Mouse (Mus musculus): ENCODE measurements around the gene Ikzf4. TPM values are rescaled to one million over a fixed set of nuclear protein-coding genes. Genes with fewer than 3 reads are reported as not detected.

The Ikzf4 gene
- polyA plus RNA-seq (2015; fragmentation: Nextera tagmentation; extraction: Ambion mirVana): 2.3 and 2.9 TPM in 2 replicates

DNA sequence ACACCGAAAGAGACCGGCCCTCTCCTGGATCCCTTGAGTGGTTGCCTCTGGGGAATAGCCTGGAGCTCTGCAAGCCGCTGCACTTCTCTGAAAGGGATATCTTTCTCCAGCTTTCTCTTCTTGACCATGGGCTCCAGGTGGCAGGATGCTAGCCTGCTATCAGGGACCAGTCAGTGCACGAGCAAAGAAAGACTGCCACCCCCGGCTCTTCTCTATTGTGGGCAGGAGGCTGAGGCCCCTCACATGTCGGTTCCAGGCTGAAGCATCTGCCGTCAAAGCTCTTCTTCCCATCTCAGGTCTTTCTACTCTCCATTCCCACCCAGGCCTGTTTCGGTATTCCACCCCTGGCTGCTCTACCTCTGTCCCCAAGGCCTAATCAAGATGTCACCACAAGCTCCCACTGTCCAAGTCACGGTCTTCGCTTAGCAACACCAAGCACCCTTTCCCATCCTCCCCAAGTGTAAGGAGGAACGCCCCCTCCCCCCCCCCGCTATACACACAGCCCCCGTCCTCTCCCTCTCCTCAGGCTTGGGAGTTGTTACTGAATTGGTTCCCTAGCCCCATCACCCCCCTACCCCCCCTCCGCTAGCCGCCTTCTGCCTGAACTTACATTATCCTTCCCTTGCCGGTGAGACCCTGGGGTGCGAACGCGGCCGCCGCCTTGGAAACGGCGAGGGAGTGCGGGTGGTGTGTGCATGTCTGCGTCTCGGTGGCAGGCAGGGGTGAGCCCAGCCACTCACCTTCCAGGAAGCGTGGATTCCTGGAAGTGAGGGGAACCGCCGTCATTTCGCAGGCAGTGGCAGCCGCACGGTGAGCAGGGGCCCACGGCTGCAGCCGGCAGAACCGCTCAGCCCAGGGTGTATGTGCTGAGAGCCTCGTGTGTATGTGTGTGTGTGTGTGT is at the start of gene Ikzf4:
TSS of gene Ikzf4 (minus strand) at position 881 of the 901 bp plus-strand sequence.

DNA sequence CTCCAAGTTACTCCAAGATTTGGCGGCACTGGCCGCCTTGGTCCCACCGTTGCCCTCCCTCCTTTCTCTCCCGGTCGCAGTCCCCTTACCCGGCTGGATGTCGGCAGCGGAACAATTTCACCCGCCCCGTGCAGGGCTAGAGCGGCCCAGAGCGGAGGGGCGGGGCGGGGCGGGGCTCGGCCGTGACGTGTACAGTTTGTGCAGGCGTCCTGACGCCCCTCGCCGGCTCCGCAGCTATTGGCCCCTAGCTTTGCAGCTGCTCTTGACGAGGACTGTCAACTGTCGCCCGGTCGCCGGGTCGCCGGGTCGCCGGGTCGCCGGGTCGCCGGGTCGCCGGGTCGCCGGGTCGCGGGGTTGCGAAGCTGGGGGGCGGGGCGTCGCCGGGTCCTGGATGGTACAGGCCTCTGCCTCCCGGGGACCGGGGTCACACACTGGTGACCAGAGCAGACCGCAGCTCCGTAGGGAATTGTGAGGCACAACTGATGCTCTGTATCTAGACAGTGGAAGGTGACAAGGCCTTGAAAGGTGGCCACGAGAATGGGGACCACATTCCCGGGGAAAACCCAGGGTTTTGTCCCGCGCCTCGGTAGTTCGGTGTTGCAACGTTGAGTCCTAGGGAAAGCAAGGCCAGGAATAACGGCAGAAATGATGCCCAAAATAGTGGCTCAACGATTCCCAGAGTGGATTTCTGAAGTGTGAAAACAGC is 28.1 kb upstream of the Ikzf4 start, which contains the start of gene Suox:
TSS of gene Suox (minus strand) at position 311 of the 706 bp plus-strand sequence.

DNA sequence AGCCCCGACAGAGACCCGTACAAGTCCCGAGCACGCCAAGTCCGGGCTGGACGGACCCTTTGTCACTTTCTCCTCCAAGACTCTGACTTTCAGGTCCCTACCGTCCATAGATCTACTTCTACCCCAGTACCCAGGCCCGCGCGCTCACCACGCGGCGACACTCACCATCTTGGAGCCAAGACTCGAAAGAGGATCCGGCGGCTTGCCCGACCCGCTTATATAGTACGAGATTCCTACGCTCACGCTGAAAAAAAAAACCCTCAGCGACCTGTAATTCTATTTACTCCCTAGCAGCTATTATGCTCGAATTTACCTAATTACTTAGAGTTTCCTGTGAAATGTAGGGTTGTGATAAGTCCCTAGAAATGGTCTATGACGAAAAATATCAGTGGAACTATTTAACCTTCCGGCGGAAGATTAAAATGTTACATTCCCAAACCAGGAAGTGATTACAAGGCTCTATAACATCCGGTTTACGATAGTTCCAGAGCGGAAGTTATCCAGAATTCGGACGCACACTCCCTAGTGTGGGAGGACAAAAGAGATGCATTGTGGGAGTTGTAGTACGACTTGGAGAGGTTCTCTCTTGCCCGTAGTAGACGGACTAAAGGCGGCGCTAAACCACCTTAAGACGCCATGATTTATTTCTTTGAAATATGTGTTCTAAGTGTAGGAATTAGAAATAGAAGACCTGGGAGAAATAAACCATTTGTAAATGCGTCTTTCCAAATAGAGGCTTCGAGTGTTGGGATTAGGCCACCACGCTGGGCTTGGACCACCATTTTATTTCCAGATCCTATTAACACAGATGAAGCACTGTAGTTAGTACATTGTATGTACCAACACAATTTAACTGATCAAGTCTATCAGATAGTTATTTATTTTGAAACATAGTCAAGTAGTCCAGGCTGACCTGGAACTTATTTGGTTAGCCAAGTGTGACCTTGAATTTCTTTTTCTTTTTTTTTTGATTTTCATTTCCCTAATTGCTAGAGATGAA is 19.2 kb downstream of the Ikzf4 start, which contains the start of gene Rps26:
TSS of gene Rps26 (minus strand) at position 437 of the 1,000 bp plus-strand sequence.

DNA sequence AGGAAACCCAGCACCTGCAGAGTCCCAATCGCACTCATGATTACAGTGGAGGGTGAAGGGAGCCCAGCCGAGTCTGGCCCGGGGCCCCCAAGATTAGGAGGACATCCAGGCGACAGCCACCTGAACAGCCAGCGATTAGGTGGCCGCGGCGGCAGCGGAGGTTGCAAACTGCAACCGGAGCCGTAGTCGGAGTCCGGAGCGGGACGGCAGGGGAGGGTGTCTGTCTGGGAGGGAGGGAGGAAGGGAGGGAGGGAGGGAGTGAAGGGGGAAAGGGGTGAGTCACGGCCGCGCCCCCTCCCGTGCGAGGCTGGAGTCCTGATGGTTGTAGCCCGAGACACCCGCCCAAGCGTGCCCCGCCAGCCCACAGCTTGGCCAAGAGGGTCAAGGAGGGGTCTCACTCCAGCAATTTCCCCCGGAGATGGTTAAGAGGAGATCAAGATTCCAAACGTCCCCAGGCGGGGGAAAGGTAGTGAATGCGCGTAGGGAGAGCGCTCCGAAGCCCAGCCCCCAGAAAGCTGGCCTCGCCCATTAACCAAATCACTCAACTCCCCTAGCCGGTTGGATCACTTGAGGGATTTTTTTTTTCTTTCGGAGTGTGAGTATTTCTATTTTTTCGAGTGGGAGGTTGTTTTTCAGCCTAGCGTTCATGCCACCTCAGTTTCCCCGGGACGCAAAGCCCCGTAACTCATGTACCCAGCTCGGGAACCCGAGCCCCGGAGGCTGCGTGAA is 56.2 kb downstream of the Ikzf4 start, which contains the start of gene Erbb3:
TSS of gene Erbb3 (minus strand) at position 189 of the 729 bp plus-strand sequence.

Small RNAs within 50 kb of the gene (microRNA-seq; reads per million reads assigned to microRNA genes)
- gene Mir6917 (ENCODE audit: borderline replicate concordance, insufficient number of aligned reads): not detected

Other genes with a start within 250 kb of the Ikzf4 start
- 1.5 and 1.7 TPM in 2 replicates for gene Slc39a5, start 244.8 kb downstream of the Ikzf4 start, polyA plus RNA-seq (2015; fragmentation: Nextera tagmentation; extraction: Ambion mirVana)
- gene Nabp2, start 234.5 kb downstream of the Ikzf4 start, polyA plus RNA-seq (2015; fragmentation: Nextera tagmentation; extraction: Ambion mirVana): 66.1 and 77.6 TPM in 2 replicates
- 28.0 and 29.6 TPM in 2 replicates for gene Rnf41, start 234.3 kb downstream of the Ikzf4 start, polyA plus RNA-seq (2015; fragmentation: Nextera tagmentation; extraction: Ambion mirVana)
- gene Smarcc2, start 186.7 kb downstream of the Ikzf4 start, polyA plus RNA-seq (2015; fragmentation: Nextera tagmentation; extraction: Ambion mirVana): 49.6 and 55.3 TPM in 2 replicates
- 1,391 and 2,048 TPM in 2 replicates for gene Myl6, start 151.8 kb downstream of the Ikzf4 start, polyA plus RNA-seq (2015; fragmentation: Nextera tagmentation; extraction: Ambion mirVana)
- 1.8 and 4.1 TPM in 2 replicates for gene Myl6b, start 147.3 kb downstream of the Ikzf4 start, polyA plus RNA-seq (2015; fragmentation: Nextera tagmentation; extraction: Ambion mirVana)
- 18.3 and 25.7 TPM in 2 replicates for gene Esyt1, start 120.1 kb downstream of the Ikzf4 start, polyA plus RNA-seq (2015; fragmentation: Nextera tagmentation; extraction: Ambion mirVana)
- 10.9 and 12.5 TPM in 2 replicates for gene Zc3h10, start 98.2 kb downstream of the Ikzf4 start, polyA plus RNA-seq (2015; fragmentation: Nextera tagmentation; extraction: Ambion mirVana)
- 3,668 and 6,742 TPM in 2 replicates for gene Rpl41, start 96.7 kb downstream of the Ikzf4 start, polyA plus RNA-seq (2015; fragmentation: Nextera tagmentation; extraction: Ambion mirVana)
- 61.0 and 89.3 TPM in 2 replicates for gene Pa2g4, start 80.0 kb downstream of the Ikzf4 start, polyA plus RNA-seq (2015; fragmentation: Nextera tagmentation; extraction: Ambion mirVana)
- 2.7 and 4.1 TPM in 2 replicates for gene Erbb3, start 56.3 kb downstream of the Ikzf4 start, polyA plus RNA-seq (2015; fragmentation: Nextera tagmentation; extraction: Ambion mirVana)
- gene Rps26, start 19.2 kb downstream of the Ikzf4 start, polyA plus RNA-seq (2015; fragmentation: Nextera tagmentation; extraction: Ambion mirVana): 691 and 706 TPM in 2 replicates
- 13.4 and 18.0 TPM in 2 replicates for gene Suox, start 28.1 kb upstream of the Ikzf4 start, polyA plus RNA-seq (2015; fragmentation: Nextera tagmentation; extraction: Ambion mirVana)
- 71.5 and 84.4 TPM in 2 replicates for gene Rab5b, start 50.3 kb upstream of the Ikzf4 start, polyA plus RNA-seq (2015; fragmentation: Nextera tagmentation; extraction: Ambion mirVana)
- 1.2 and 1.6 TPM in 2 replicates for gene Pmel, start 58.2 kb upstream of the Ikzf4 start, polyA plus RNA-seq (2015; fragmentation: Nextera tagmentation; extraction: Ambion mirVana)
- 25.1 and 41.0 TPM in 2 replicates for gene Cdk2, start 59.0 kb upstream of the Ikzf4 start, polyA plus RNA-seq (2015; fragmentation: Nextera tagmentation; extraction: Ambion mirVana)
- 5.6 and 7.5 TPM in 2 replicates for gene Dgka, start 98.9 kb upstream of the Ikzf4 start, polyA plus RNA-seq (2015; fragmentation: Nextera tagmentation; extraction: Ambion mirVana)
- gene Pym1, start 101.9 kb upstream of the Ikzf4 start, polyA plus RNA-seq (2015; fragmentation: Nextera tagmentation; extraction: Ambion mirVana): 27.0 and 29.1 TPM in 2 replicates
- 3.0 and 8.9 TPM in 2 replicates for gene Mmp19, start 144.9 kb upstream of the Ikzf4 start, polyA plus RNA-seq (2015; fragmentation: Nextera tagmentation; extraction: Ambion mirVana)
- 35.4 and 46.5 TPM in 2 replicates for gene Dnajc14, start 158.1 kb upstream of the Ikzf4 start, polyA plus RNA-seq (2015; fragmentation: Nextera tagmentation; extraction: Ambion mirVana)
- gene Tmem198b, start 158.4 kb upstream of the Ikzf4 start, polyA plus RNA-seq (2015; fragmentation: Nextera tagmentation; extraction: Ambion mirVana): 16.8 and 17.0 TPM in 2 replicates
- 172 and 217 TPM in 2 replicates for gene Sarnp, start 171.3 kb upstream of the Ikzf4 start, polyA plus RNA-seq (2015; fragmentation: Nextera tagmentation; extraction: Ambion mirVana)
- 71.7 and 80.1 TPM in 2 replicates for gene Ormdl2, start 175.7 kb upstream of the Ikzf4 start, polyA plus RNA-seq (2015; fragmentation: Nextera tagmentation; extraction: Ambion mirVana)
- gene Gdf11, start 245.7 kb upstream of the Ikzf4 start, polyA plus RNA-seq (2015; fragmentation: Nextera tagmentation; extraction: Ambion mirVana): 3.1 and 4.0 TPM in 2 replicates

All from adrenal gland, postnatal 0 days (tissue).